Mouse (Mus musculus): ENCODE data around the gene Mbnl1. TPM values are rescaled to one million over a fixed set of nuclear protein-coding genes. Genes with fewer than 3 reads are reported as not detected.

The Mbnl1 gene
- total and polyA plus RNA-seq, 3 experiments, result 174 to 332 (median 249) TPM

DNA sequence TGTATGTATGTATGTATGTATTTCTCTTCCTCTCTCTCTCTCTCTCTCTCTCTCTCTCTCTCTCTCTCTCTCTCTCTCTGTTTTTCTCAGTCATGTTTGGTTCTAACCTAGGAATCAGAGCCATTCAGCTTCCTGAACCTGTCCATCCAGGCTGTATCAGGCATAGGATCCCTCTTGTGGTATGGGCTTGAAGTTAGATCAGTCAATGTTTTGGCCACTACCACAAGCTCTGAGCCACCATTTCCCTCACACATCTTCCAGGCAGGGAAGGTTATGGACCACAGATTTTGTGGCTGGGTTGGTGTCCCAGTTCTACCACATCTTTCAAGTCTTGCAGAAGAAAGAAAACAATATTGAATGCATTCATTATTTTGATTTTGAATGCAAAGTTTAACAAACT lies 35.4 kb upstream of the Mbnl1 start:
- no peak overlapping the region for H3K27ac ChIP-seq (ENCODE audit: insufficient read depth, low read depth)
- no peak overlapping the region for H3K4me2 ChIP-seq (ENCODE audit: insufficient read depth, low read depth, poor library complexity, severe bottlenecking)
- H3K4me1 ChIP-seq (ENCODE audit: control insufficient read depth in 1 of 2, insufficient read depth in 2 of 2), result peaks cover 2 to 9% of the 10 kb centered on the region in 2 experiments; a peak in 2 of 4 replicates
- DNase-seq (ENCODE audit: extremely low read depth), result no peak
- no peaks in the 10 kb centered on the region for H3K9me3 ChIP-seq (replicated peaks; ENCODE audit: low read length)
- H3K27me3 ChIP-seq (replicated peaks), result no peaks in the 10 kb centered on the region
- H3K79me2 ChIP-seq (replicated peaks; ENCODE audit: control insufficient read depth, extremely low read depth, insufficient read depth, poor library complexity, severe bottlenecking), result no peaks in the 10 kb centered on the region
- H3K9ac ChIP-seq (ENCODE audit: insufficient read depth, low read depth), result no peak overlapping the region
- dilution Hi-C loops (cut with MboI; ENCODE audit: extremely low pct_ligation_motif_present, extremely low pct_unique_long_range_greater_than_20kb, low sequenced_read_pairs), result no loop called here
- TF ChIP-seq JUND (conservative IDR thresholded peaks at IDR 0.05; ENCODE audit: low read depth, low read length) (no peak), JUN (IDR thresholded peaks at IDR 0.05; ENCODE audit: insufficient read depth, low read depth, low read length) (no peak), CTCF (conservative IDR thresholded peaks at IDR 0.05 in 1 of 2, IDR thresholded peaks at IDR 0.05 in 1 of 2; ENCODE audit: low read depth in 2 of 2, low read length in 2 of 2) (no peak), EP300 (IDR thresholded peaks at IDR 0.05; ENCODE audit: low read length) (no peak), RCOR1 (conservative IDR thresholded peaks at IDR 0.05; ENCODE audit: low read depth, low read length) (no peak), ZNF384 (IDR thresholded peaks at IDR 0.05; ENCODE audit: low read depth, low read length) (no peak), UBTF (IDR thresholded peaks at IDR 0.05; ENCODE audit: low read depth, low read length) (no peak), MAFK (IDR thresholded peaks at IDR 0.05; ENCODE audit: insufficient replicate concordance, low read length) (no peak), MAX (IDR thresholded peaks at IDR 0.05; ENCODE audit: low read length) (no peak), MXI1 (IDR thresholded peaks at IDR 0.05; ENCODE audit: low read depth, low read length) (no peak), KAT2A (IDR thresholded peaks at IDR 0.05; ENCODE audit: insufficient replicate concordance, low read length) (no peak)
- no peaks in the 10 kb centered on the region for H3K36me3 ChIP-seq (replicated peaks in 1 of 2; ENCODE audit: control insufficient read depth in 1 of 2, insufficient read depth in 1 of 2, low read length in 1 of 2)
- in situ Hi-C loops (cut with MboI; ENCODE audit: low pct_ligation_motif_present, low pct_unique_long_range_greater_than_20kb, low sequenced_read_pairs), result no loop called here
- H3K4me3 ChIP-seq (replicated peaks in 1 of 3; ENCODE audit: low read depth in 2 of 3, low read length in 2 of 3, poor library complexity in 1 of 3), result no peak overlapping the region

DNA sequence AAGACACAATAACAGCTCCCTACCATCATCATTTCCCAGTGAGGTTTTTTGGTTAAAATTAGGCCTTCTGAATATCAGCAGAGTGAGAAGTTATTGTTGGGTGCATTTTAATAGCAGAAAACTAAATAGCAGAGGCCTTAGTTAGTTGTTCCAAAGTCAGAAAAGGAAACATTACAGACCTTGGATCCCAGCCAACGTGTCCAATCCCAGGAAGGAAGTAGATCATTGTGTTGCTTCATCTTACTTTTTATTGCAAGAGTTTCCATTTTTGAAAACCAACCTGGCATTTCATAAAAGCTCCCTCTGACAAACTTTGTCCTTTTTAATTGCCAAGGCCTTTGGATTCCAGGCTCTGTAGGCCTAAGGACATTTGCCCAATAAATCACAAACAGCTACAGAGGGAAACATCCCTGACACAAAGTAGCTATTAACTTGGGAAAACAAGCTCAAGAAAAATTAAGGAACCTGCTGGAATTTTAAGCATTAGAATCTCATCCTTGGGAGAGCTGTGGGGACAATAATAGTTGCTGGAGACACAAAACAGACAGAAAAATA lies 34.9 kb upstream of the Mbnl1 start:
- TF ChIP-seq USF2 (conservative IDR thresholded peaks at IDR 0.05; ENCODE audit: low read depth, low read length) (no peak), ZMIZ1 (IDR thresholded peaks at IDR 0.05; ENCODE audit: low read depth, low read length) (no peak), NRF1 (IDR thresholded peaks at IDR 0.05; ENCODE audit: low read depth, low read length) (no peak), RCOR1 (conservative IDR thresholded peaks at IDR 0.05; ENCODE audit: low read depth, low read length) (no peak)
- dilution Hi-C loops (cut with MboI; ENCODE audit: extremely low pct_ligation_motif_present, extremely low pct_unique_long_range_greater_than_20kb, low sequenced_read_pairs), result no loop called here

More for the DNA sequence above, 34.9 kb upstream of the Mbnl1 start:
- Histone ChIP-seq H3K79me2 (replicated peaks; ENCODE audit: control insufficient read depth, extremely low read depth, insufficient read depth, poor library complexity, severe bottlenecking) (no peaks in the 10 kb centered on the region), H3K9me3 (replicated peaks; ENCODE audit: low read length) (no peaks in the 10 kb centered on the region), H3K27me3 (replicated peaks) (no peaks in the 10 kb centered on the region), H3K9ac (ENCODE audit: insufficient read depth, low read depth) (no peak overlapping the region), H3K4me3 (replicated peaks in 1 of 3; ENCODE audit: low read depth in 2 of 3, low read length in 2 of 3, poor library complexity in 1 of 3) (no peak overlapping the region), H3K4me1 (ENCODE audit: control insufficient read depth in 1 of 2, insufficient read depth in 2 of 2) (peaks cover 2 to 12% of the 10 kb centered on the region in 2 experiments; a peak in 3 of 4 replicates), H3K36me3 (replicated peaks in 1 of 2; ENCODE audit: control insufficient read depth in 1 of 2, insufficient read depth in 1 of 2, low read length in 1 of 2) (no peaks in the 10 kb centered on the region), H3K27ac (ENCODE audit: insufficient read depth, low read depth) (no peak overlapping the region), H3K4me2 (ENCODE audit: insufficient read depth, low read depth, poor library complexity, severe bottlenecking) (no peak overlapping the region)
- in situ Hi-C loops (cut with MboI; ENCODE audit: low pct_ligation_motif_present, low pct_unique_long_range_greater_than_20kb, low sequenced_read_pairs), result no loop called here
- DNase-seq (ENCODE audit: extremely low read depth), result no peak

All from CH12.LX (cell line).